Mouse (Mus musculus): ENCODE results near the gene Hist1h2af. TPM values are rescaled to one million over a fixed set of nuclear protein-coding genes. Genes with fewer than 3 reads are reported as not detected.
A peak's percentile ranks its signal among the peaks of the same experiment; 100 is the strongest.
"Not testable (repeated sequence)": the region's sequence is repeated elsewhere in the genome, so short reads cannot be mapped to it uniquely, and the experiment has no call there.

Hist1h2af gene
- total and polyA plus RNA-seq, 2 experiments from 2014 or later: 2.6 to 369 TPM

DNA sequence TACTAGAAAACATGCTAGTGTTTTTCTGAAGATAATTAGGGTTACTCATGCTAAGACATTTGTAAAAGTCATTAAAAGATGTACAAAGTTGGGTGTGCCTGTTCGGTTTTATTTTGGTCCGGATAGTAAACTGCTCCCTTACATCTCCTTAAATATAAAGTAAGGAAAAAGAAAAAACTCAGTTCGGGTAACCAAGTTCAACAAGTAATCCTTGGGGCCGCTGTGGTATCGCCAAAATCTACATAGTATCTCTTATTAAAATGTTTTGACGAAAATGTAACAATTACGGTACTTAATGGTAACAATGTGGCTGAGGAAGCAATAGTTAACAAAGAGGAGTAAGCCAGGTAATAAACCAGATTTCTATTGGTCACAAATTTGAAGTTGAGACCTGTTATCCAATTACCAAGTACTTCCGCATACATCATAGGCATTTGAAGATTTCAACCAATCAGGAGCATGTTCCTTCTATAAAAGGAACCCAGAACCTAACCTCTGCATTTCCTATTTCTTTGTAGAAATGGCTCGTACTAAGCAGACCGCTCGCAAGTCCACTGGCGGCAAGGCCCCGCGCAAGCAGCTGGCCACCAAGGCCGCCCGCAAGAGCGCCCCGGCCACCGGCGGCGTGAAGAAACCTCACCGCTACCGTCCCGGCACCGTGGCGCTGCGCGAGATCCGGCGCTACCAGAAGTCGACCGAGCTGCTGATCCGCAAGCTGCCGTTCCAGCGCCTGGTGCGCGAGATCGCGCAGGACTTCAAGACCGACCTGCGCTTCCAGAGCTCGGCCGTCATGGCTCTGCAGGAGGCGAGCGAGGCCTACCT lies 10.5 kb downstream of the Hist1h2af start, which contains the start of gene Hist1h3f:
Gene Hist1h3f, plus strand, starts transcription at position 88 of the 822 bp plus-strand sequence.
- DNase-seq (ENCODE audit: low spot score) (peak; percentile 98), ATAC-seq (ENCODE audit: insufficient read depth, low read depth) (peak; percentile 88)
- Histone ChIP-seq H3K9ac (replicated peaks; ENCODE audit: low read depth, low read length) (peak within 1 kb of the TSS; percentile 59), H3K36me3 (replicated peaks; ENCODE audit: control insufficient read depth, insufficient read depth, low read length) (no peaks in the 10 kb centered on the region), H3K9me3 (replicated peaks; ENCODE audit: control insufficient read depth, low read length) (no peaks in the 10 kb centered on the region), H3K27ac (ENCODE audit: low read depth) (peak within 1 kb of the TSS; percentile 95), H3K4me1 (ENCODE audit: control insufficient read depth, insufficient read depth) (no peaks in the 10 kb centered on the region), H3K27me3 (ENCODE audit: control insufficient read depth, insufficient read depth, low read length) (no peaks in the 10 kb centered on the region), H3K4me2 (ENCODE audit: low read depth, low read length) (peak within 1 kb of the TSS; percentile 81), H3K4me3 (ENCODE audit: low read depth, low read length) (peak within 1 kb of the TSS; percentile 57)
- TF ChIP-seq EP300 (IDR thresholded peaks at IDR 0.05; ENCODE audit: low read depth) (no peak), CTCF (IDR thresholded peaks at IDR 0.05; ENCODE audit: low read depth) (no peak)
- whole genome bisulfite sequencing: under 1% methylated on average over 22 of the region's 45 CpGs

DNA sequence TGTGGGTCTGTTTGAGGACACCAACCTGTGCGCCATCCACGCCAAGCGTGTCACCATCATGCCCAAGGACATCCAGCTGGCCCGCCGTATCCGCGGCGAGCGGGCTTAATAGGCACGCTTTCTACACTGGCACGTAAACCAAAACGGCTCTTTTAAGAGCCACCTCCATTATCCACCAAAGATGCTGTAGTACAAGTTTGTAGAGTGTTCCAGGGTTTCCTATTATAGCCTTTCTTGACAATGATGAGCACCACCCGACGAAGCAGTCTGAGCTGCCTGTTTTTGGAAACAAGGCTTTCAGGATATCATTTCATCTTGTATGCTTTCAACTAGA lies 11.0 kb downstream of the Hist1h2af start:
- 0% methylated on average over 10 of the region's 14 CpGs for WGBS
- H3K27me3 ChIP-seq (ENCODE audit: control insufficient read depth, insufficient read depth, low read length); ATAC-seq (ENCODE audit: insufficient read depth, low read depth); H3K9me3 ChIP-seq (replicated peaks; ENCODE audit: control insufficient read depth, low read length); DNase-seq (ENCODE audit: low spot score); H3K36me3 ChIP-seq (replicated peaks; ENCODE audit: control insufficient read depth, insufficient read depth, low read length); H3K4me1 ChIP-seq (ENCODE audit: control insufficient read depth, insufficient read depth): not testable (repeated sequence)
- peak overlapping the region; percentile 57 for H3K4me3 ChIP-seq (ENCODE audit: low read depth, low read length)
- H3K4me2 ChIP-seq (ENCODE audit: low read depth, low read length): peak overlapping the region; percentile 81
- H3K9ac ChIP-seq (replicated peaks; ENCODE audit: low read depth, low read length): peak overlapping the region; percentile 59; the same call in 1 of the 2 replicates
- H3K27ac ChIP-seq (ENCODE audit: low read depth): peak overlapping the region; percentile 95

DNA sequence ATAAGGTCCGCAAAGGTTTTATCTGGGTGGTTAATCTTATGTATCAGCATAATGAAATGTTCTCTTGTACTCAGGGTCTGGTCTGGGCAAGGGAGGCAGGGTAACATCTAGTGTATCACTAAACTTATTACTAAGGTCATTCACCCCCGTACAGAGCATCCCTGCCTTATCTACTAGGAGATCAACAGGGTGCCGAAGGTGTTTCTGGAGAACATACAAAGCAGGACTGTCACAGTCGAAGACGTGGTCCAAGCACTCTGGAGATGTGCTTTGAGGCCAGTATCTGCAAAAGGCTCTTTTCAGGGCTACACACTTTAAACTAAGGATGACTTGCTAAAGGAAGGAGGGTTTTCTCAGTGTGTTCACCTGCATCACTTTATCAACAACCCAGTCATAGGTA lies 13.0 kb downstream of the Hist1h2af start:
- no peak for DNase-seq (ENCODE audit: low spot score)
- 65% methylated on average over 5 of the region's 5 CpGs for WGBS
- Histone ChIP-seq H3K27me3 (ENCODE audit: control insufficient read depth, insufficient read depth, low read length) (no peaks in the 10 kb centered on the region), H3K36me3 (replicated peaks; ENCODE audit: control insufficient read depth, insufficient read depth, low read length) (no peaks in the 10 kb centered on the region), H3K4me1 (ENCODE audit: control insufficient read depth, insufficient read depth) (no peaks in the 10 kb centered on the region; the same call in 1 of the 2 replicates), H3K27ac (ENCODE audit: low read depth) (no peak overlapping the region), H3K9ac (replicated peaks; ENCODE audit: low read depth, low read length) (no peak overlapping the region), H3K4me3 (ENCODE audit: low read depth, low read length) (no peak overlapping the region), H3K9me3 (replicated peaks; ENCODE audit: control insufficient read depth, low read length) (no peaks in the 10 kb centered on the region), H3K4me2 (ENCODE audit: low read depth, low read length) (no peak overlapping the region)
- ATAC-seq (ENCODE audit: insufficient read depth, low read depth): no peak
- no peak for TF ChIP-seq EP300 (IDR thresholded peaks at IDR 0.05; ENCODE audit: low read depth)
- TF ChIP-seq CTCF (IDR thresholded peaks at IDR 0.05; ENCODE audit: low read depth): no peak

DNA sequence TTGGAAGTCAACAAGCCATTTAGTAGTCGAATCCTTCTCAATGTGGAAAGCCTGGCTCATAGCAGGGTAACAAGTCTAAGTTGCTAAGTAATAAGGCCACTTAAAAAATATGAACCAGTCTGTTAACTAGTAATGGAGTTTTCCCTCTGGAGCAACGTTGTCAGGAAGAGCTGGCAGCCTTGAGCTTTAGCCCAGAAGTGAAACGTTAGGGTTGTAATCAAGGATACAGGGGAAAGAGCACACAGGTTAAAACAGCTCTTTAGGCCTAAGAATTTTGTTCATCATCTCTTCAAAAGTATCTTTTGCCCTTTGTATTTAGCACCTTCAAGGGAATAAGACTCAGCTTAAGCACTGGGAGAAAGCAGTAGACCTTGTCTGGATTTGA lies 17.0 kb downstream of the Hist1h2af start:
- peak overlapping the region; percentile 47 for H3K4me3 ChIP-seq (ENCODE audit: low read depth, low read length)
- DNase-seq (ENCODE audit: low spot score): no peak
- no peak for ATAC-seq (ENCODE audit: insufficient read depth, low read depth)
- H3K27me3 ChIP-seq (ENCODE audit: control insufficient read depth, insufficient read depth, low read length): no peaks in the 10 kb centered on the region
- peak overlapping the region; percentile 59 for H3K4me2 ChIP-seq (ENCODE audit: low read depth, low read length)
- 9% methylated on average over 3 of the region's 3 CpGs for WGBS
- H3K9ac ChIP-seq (replicated peaks; ENCODE audit: low read depth, low read length): peak overlapping the region; percentile 50
- no peaks in the 10 kb centered on the region for H3K9me3 ChIP-seq (replicated peaks; ENCODE audit: control insufficient read depth, low read length)
- no peaks in the 10 kb centered on the region for H3K36me3 ChIP-seq (replicated peaks; ENCODE audit: control insufficient read depth, insufficient read depth, low read length)
- TF ChIP-seq EP300 (IDR thresholded peaks at IDR 0.05; ENCODE audit: low read depth) (no peak), CTCF (IDR thresholded peaks at IDR 0.05; ENCODE audit: low read depth) (no peak)
- H3K4me1 ChIP-seq (ENCODE audit: control insufficient read depth, insufficient read depth): peaks cover 5% of the 10 kb centered on the region; the same call in 1 of the 2 replicates
- H3K27ac ChIP-seq (ENCODE audit: low read depth): peak overlapping the region; percentile 85

DNA sequence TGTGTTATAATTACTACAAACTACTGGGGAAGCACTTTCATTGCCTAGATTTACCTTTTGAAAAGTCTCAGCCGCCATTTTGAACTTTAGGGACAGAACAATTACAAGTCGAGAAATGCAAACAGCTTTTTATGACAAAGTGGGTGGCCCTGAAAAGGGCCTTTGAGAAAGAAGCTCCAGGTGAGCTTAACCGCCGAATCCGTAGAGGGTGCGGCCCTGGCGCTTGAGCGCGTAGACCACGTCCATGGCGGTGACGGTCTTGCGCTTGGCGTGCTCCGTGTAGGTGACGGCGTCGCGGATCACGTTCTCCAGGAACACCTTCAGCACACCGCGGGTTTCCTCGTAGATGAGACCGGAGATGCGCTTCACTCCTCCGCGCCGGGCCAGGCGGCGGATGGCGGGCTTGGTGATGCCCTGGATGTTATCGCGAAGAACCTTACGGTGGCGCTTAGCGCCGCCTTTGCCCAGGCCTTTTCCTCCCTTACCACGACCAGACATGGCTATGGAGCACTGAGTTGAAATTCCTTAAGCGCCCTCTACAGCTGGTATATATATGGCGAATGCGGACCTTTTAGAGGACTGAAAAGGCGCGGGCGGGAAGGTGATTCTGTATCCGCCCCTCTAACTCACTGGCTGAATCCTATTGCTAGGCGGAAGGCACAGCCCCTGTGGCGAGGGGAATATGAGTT lies 17.6 kb downstream of the Hist1h2af start, which contains the start of gene Hist1h4f:
Gene Hist1h4f, minus strand, starts transcription at position 503 of the 689 bp plus-strand sequence.
- peak; percentile 58 for TF ChIP-seq CTCF (IDR thresholded peaks at IDR 0.05; ENCODE audit: low read depth)
- peak; percentile 81; the same call in 1 of the 2 replicates for TF ChIP-seq EP300 (IDR thresholded peaks at IDR 0.05; ENCODE audit: low read depth)
- peak within 1 kb of the TSS; percentile 50 for H3K9ac ChIP-seq (replicated peaks; ENCODE audit: low read depth, low read length)
- H3K4me3 ChIP-seq (ENCODE audit: low read depth, low read length): peak within 1 kb of the TSS; percentile 47
- not testable (repeated sequence) for H3K9me3 ChIP-seq (replicated peaks; ENCODE audit: control insufficient read depth, low read length); H3K27me3 ChIP-seq (ENCODE audit: control insufficient read depth, insufficient read depth, low read length); H3K4me1 ChIP-seq (ENCODE audit: control insufficient read depth, insufficient read depth); H3K36me3 ChIP-seq (replicated peaks; ENCODE audit: control insufficient read depth, insufficient read depth, low read length)
- peak within 1 kb of the TSS; percentile 59 for H3K4me2 ChIP-seq (ENCODE audit: low read depth, low read length)
- H3K27ac ChIP-seq (ENCODE audit: low read depth): peak within 1 kb of the TSS; percentile 85
- ATAC-seq (ENCODE audit: insufficient read depth, low read depth) (peak; percentile 71), DNase-seq (ENCODE audit: low spot score) (peak; percentile 95)
- under 1% methylated on average over 44 of the region's 47 CpGs for WGBS

All from heart, postnatal 0 days (tissue).